Mouse (Mus musculus) thymus, adult 2 months (tissue): ENCODE results near the gene Ifnar1. TPM values are rescaled to one million over a fixed set of nuclear protein-coding genes. Genes with fewer than 3 reads are reported as not detected.

Experiments used
- DNase-seq: peaks from one replicate; pipeline ENCODE4 v3.0.0; 2021
- H3K27ac ChIP-seq: fragments of 200-500 bp; 2 replicates; pipeline ENCODE4 v1.5.1; 2012; ENCODE audit warnings: low read length, control low read depth; ENCODE audit not compliant: control insufficient read depth, insufficient read depth
- H3K27me3 ChIP-seq: fragments of 200-500 bp; 2 replicates; pipeline ENCODE4 v1.6.1; 2012; ENCODE audit warnings: mild to moderate bottlenecking, low read length, moderate library complexity, mixed read lengths; ENCODE audit not compliant: control insufficient read depth, insufficient read depth
- H3K36me3 ChIP-seq: fragments of 200-500 bp; 2 replicates; pipeline ENCODE4 v1.6.1; 2012; ENCODE audit warnings: mild to moderate bottlenecking, low read length, moderate library complexity; ENCODE audit not compliant: control insufficient read depth, insufficient read depth
- H3K4me1 ChIP-seq: fragments of 200-500 bp; replicated peaks from 2 replicates; pipeline ENCODE4 v1.6.1; 2012; ENCODE audit warnings: low read length; ENCODE audit not compliant: control insufficient read depth, insufficient read depth
- H3K4me3 ChIP-seq: fragments of 200-500 bp; 2 replicates; pipeline ENCODE4 v1.5.1; 2012; ENCODE audit warnings: mild to moderate bottlenecking, low read length, control low read depth, moderate library complexity; ENCODE audit not compliant: control insufficient read depth, insufficient read depth
- CTCF ChIP-seq: fragments of 200-500 bp; IDR thresholded peaks from 2 replicates; pipeline ENCODE4 v1.5.1; 2012; ENCODE audit warnings: mild to moderate bottlenecking, control low read depth, low read length, moderate library complexity, borderline replicate concordance; ENCODE audit not compliant: control insufficient read depth, poor library complexity, insufficient read depth; ENCODE audit errors: extremely low read depth
- POLR2A ChIP-seq: fragments of 200-500 bp; IDR thresholded peaks from 2 replicates; pipeline ENCODE4 v1.6.1; 2012; ENCODE audit warnings: mild to moderate bottlenecking, low read length, control low read depth, moderate library complexity; ENCODE audit not compliant: control insufficient read depth, poor library complexity, insufficient read depth; ENCODE audit errors: extremely low read depth
- WGBS: fragments of 180-500 bp; shearing (Covaris S2); methylation state at CpG from one replicate; pipeline ENCODE4 v1.1.7; 2018; 5-methylcytosine and 5-hydroxymethylcytosine counted together
- polyA plus RNA-seq: library from polyadenylated mRNA; depleted of rRNA; stranded (reverse); fragments of >200 nt; gene quantifications from 2 replicates; pipeline ENCODE4 v1.2.3, GENCODE M21; 2012

Ifnar1 gene
- polyA plus RNA-seq, 1 experiment, result 47.0 TPM

GRCm38 (mm10) chr16:91547974-91548373 lies 62.9 kb downstream of the Ifnar1 start:
- peaks cover 35% of the 10 kb centered on the region for H3K4me1 ChIP-seq
- H3K27ac ChIP-seq, result peak overlapping the region; percentile 41; the same call in 1 of the 2 replicates
- no peak for DNase-seq
- no peaks in the 10 kb centered on the region for H3K36me3 ChIP-seq
- no peak for TF ChIP-seq CTCF
- TF ChIP-seq POLR2A, result no peak
- H3K4me3 ChIP-seq, result peak overlapping the region; percentile 90
- 34% methylated on average over 5 of the region's 5 CpGs for WGBS
- H3K27me3 ChIP-seq, result no peaks in the 10 kb centered on the region

- Histone ChIP-seq H3K27ac (no peak overlapping the region), H3K4me3 (no peak overlapping the region), H3K27me3 (no peaks in the 10 kb centered on the region), H3K36me3 (no peaks in the 10 kb centered on the region), H3K4me1 (peaks cover 39% of the 10 kb centered on the region)
- TF ChIP-seq POLR2A, result no peak
- TF ChIP-seq CTCF, result no peak
- no peak for DNase-seq
- WGBS, result 42% methylated on average over 5 of the region's 5 CpGs
Measured at GRCm38 (mm10) chr16:91548586-91548985, 63.5 kb downstream of the Ifnar1 start.

- no peaks in the 10 kb centered on the region for H3K36me3 ChIP-seq
- 44% methylated on average over 2 of the region's 2 CpGs for WGBS
Measured at GRCm38 (mm10) chr16:91548996-91549395, 64.0 kb downstream of the Ifnar1 start.

GRCm38 (mm10) chr16:91549616-91550015 lies 64.6 kb downstream of the Ifnar1 start:
- 75% methylated on average over 5 of the region's 5 CpGs for WGBS
- TF ChIP-seq CTCF (no peak), POLR2A (no peak)
- H3K4me3 ChIP-seq, result no peak overlapping the region
- no peak overlapping the region for H3K27ac ChIP-seq
- no peaks in the 10 kb centered on the region for H3K27me3 ChIP-seq
- H3K4me1 ChIP-seq, result peaks cover 46% of the 10 kb centered on the region
- DNase-seq, result no peak
- H3K36me3 ChIP-seq, result no peaks in the 10 kb centered on the region

More at GRCm38 (mm10) chr16:91548996-91549395, 64.0 kb downstream of the Ifnar1 start:
- H3K27ac ChIP-seq, result no peak overlapping the region
- DNase-seq, result no peak
- H3K27me3 ChIP-seq, result no peaks in the 10 kb centered on the region
- TF ChIP-seq POLR2A (no peak), CTCF (no peak)
- no peak overlapping the region for H3K4me3 ChIP-seq
- peaks cover 43% of the 10 kb centered on the region for H3K4me1 ChIP-seq

GRCm38 (mm10) chr16:91551081-91551524 lies 66.1 kb downstream of the Ifnar1 start:
- no peaks in the 10 kb centered on the region for H3K27me3 ChIP-seq
- TF ChIP-seq POLR2A (no peak), CTCF (no peak)
- H3K27ac ChIP-seq, result no peak overlapping the region
- WGBS, result 90% methylated on average over 10 of the region's 10 CpGs
- DNase-seq, result no peak
- peaks cover 13% of the 10 kb centered on the region for H3K36me3 ChIP-seq
- H3K4me1 ChIP-seq, result peaks cover 34% of the 10 kb centered on the region
- H3K4me3 ChIP-seq, result no peak overlapping the region

- no peak for TF ChIP-seq POLR2A
- no peak for TF ChIP-seq CTCF
- no peak overlapping the region for H3K4me3 ChIP-seq
- peaks cover 22% of the 10 kb centered on the region for H3K36me3 ChIP-seq
- DNase-seq, result no peak
- H3K4me1 ChIP-seq, result peaks cover 31% of the 10 kb centered on the region
- H3K27me3 ChIP-seq, result no peaks in the 10 kb centered on the region
- WGBS, result 95% methylated on average over 9 of the region's 9 CpGs
- H3K27ac ChIP-seq, result no peak overlapping the region
Measured at GRCm38 (mm10) chr16:91552072-91552471, 67.0 kb downstream of the Ifnar1 start.

- peak overlapping the region; percentile 67 for H3K27ac ChIP-seq
- H3K4me3 ChIP-seq, result 0 out of 2 replicates have a peak overlapping the region, but pooled peaks have one; percentile 4
- H3K27me3 ChIP-seq, result no peaks in the 10 kb centered on the region
- peaks cover 35% of the 10 kb centered on the region for H3K36me3 ChIP-seq
- H3K4me1 ChIP-seq, result peaks cover 25% of the 10 kb centered on the region
- TF ChIP-seq POLR2A, result no peak
- TF ChIP-seq CTCF, result no peak
- 7% methylated on average over 12 of the region's 12 CpGs for WGBS
- DNase-seq, result no peak
Measured at GRCm38 (mm10) chr16:91553625-91554024, 68.6 kb downstream of the Ifnar1 start.
